Mouse (Mus musculus): ENCODE measurements around the gene Thop1. TPM values are rescaled to one million over a fixed set of nuclear protein-coding genes. Genes with fewer than 3 reads are reported as not detected.
"Not testable (repeated sequence)": the region's sequence is repeated elsewhere in the genome, so short reads cannot be mapped to it uniquely, and the experiment has no call there.

Thop1 gene
- polyA plus RNA-seq, 1 experiment from 2014 or later: 79.3 TPM

DNA sequence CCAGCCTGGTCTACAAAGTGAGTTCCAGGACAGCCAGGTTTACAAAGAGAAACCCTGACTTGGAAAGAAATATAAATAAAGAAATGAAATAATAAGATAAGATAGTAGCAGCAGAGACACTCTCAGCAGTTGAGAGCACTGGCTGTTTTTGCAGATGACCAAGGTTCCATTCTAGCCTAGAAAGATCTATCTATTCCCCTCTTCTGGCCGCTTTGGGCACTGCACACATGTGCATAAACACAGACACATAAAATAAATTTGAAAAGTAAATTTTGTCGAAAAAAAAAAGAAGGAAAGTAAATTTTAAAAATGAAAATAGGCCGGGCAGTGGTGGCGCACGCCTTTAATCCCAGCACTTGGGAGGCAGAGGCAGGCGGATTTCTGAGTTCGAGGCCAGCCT lies 33.6 kb upstream of the Thop1 start:
- ATAC-seq (ENCODE audit: insufficient number of reproducible peaks, low FRiP score, low TSS enrichment, low read depth): no peak
- WGBS: 76% methylated on average over 7 of the region's 7 CpGs
- H3K9ac ChIP-seq: no peak overlapping the region
- H3K9me3 ChIP-seq: no peaks in the 10 kb centered on the region
- no peak overlapping the region for H3K27ac ChIP-seq
- no peaks in the 10 kb centered on the region for H3K27me3 ChIP-seq
- no peaks in the 10 kb centered on the region for H3K4me1 ChIP-seq
- H3K36me3 ChIP-seq: peaks cover 27% of the 10 kb centered on the region
- H3K4me3 ChIP-seq: no peak overlapping the region
- no peak overlapping the region for H3K4me2 ChIP-seq

DNA sequence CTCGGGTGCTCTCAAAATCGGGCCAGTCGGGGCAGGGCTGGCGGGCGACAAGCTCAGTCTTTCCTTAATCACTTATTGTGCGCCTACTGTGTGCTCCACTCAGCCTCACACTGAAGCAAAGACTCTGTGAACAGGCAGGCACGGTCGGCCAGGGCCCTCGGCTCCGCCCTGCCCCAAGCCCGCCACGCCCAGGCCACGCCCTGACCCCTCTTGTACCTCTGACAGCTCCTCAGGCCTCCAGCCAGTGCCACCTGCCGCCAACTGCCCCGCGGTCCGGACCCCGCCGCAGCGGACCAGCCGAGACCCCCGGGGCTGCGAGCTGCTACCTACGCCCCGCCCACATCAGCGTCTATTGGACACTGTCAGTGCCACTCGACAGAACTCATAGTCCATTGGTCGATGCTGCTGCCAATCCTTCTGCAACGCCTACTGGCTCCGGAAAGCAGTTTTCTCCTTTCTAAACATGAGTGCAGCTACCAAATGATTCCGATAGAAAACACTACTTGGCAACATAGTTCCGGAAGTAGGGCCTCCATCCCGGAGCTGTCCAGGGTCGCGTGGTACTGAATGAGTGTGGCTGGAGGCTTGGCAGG lies 32.8 kb upstream of the Thop1 start, which contains the start of gene Slc39a3:
Gene Slc39a3 (minus strand): TSS at position 439 of the 593 bp plus-strand sequence.
- WGBS: under 1% methylated on average over 35 of the region's 35 CpGs
- peak within 1 kb of the TSS; percentile 79 for H3K9ac ChIP-seq
- peak within 1 kb of the TSS; percentile 61; the same call in 1 of the 2 replicates for H3K27ac ChIP-seq
- H3K4me1 ChIP-seq: no peaks in the 10 kb centered on the region
- no peaks in the 10 kb centered on the region for H3K9me3 ChIP-seq
- H3K4me2 ChIP-seq: peak within 1 kb of the TSS; percentile 71
- H3K27me3 ChIP-seq: no peaks in the 10 kb centered on the region
- peaks cover 20% of the 10 kb centered on the region for H3K36me3 ChIP-seq
- peak; percentile 97 for ATAC-seq (ENCODE audit: insufficient number of reproducible peaks, low FRiP score, low TSS enrichment, low read depth)
- peak within 1 kb of the TSS; percentile 89 for H3K4me3 ChIP-seq

DNA sequence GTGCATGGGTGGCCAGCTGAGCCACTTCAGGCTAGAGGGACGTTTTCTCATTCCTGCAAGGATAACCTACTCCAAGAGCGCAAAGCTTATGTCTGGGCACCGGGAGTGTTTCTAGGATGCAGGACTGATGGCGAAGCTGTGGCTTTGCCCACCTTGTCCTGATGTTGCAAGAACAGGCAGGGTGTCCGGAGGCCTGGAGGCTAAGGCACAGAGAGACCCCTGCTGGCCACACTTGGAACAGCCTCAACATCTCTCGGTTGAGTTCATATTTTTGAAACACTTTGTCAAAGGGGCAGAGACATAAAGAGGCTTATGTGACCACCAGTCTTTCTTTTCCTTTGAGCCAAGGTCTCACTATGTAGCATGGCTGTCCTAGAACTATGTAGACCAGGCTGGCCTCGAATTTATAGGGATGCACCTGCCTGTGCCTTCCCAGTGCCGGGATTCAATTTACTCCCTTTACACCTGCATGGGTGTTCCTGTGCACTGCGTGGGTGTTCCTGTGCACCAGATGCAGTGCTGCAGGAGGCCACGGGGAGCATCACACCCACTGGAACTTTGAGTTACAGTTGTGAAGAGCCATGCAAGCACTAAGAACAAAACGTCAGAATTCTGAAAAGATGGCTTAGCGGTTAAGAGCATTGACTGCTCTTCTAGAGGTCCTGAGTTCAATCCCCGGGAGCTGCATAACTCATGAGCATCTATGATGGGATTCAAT lies 28.2 kb upstream of the Thop1 start:
- Histone ChIP-seq H3K9me3 (no peaks in the 10 kb centered on the region), H3K27me3 (no peaks in the 10 kb centered on the region), H3K27ac (no peak overlapping the region), H3K4me2 (no peak overlapping the region), H3K36me3 (peaks cover 40% of the 10 kb centered on the region), H3K9ac (no peak overlapping the region), H3K4me1 (no peaks in the 10 kb centered on the region), H3K4me3 (no peak overlapping the region)
- ATAC-seq (ENCODE audit: insufficient number of reproducible peaks, low FRiP score, low TSS enrichment, low read depth): no peak
- WGBS: 29% methylated on average over 13 of the region's 13 CpGs

- not testable (repeated sequence) for H3K9me3 ChIP-seq; H3K4me1 ChIP-seq; H3K4me3 ChIP-seq; H3K27ac ChIP-seq; ATAC-seq (ENCODE audit: insufficient number of reproducible peaks, low FRiP score, low TSS enrichment, low read depth); H3K27me3 ChIP-seq; H3K9ac ChIP-seq; H3K4me2 ChIP-seq
- peaks cover 77% of the 10 kb centered on the region for H3K36me3 ChIP-seq
- 90% methylated on average over 14 of the region's 14 CpGs for WGBS
These were observed 24.6 kb upstream of the Thop1 start for GRCm38 (mm10) chr10:81045246-81045645.

DNA sequence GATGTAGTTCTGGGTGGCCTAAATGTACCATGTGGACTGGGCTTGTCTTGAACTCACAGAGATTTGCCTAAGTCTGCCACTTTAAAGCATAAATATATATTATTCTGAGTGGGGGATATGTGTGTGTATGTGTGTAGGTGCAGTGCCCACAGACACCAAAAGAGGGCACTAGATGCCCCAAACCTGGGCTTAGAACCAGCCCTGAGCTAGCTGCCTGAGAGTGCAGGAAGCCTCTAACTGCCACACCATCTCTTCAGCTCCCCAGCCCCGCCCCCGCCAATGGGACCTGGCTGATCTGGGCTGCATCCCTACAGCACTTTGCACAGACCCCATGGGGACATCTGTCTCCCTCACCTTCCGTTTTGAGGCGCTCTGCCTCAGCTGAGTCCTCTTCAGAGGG lies 19.2 kb upstream of the Thop1 start:
- WGBS: 94% methylated on average over 4 of the region's 4 CpGs
- no peaks in the 10 kb centered on the region for H3K27me3 ChIP-seq
- ATAC-seq (ENCODE audit: insufficient number of reproducible peaks, low FRiP score, low TSS enrichment, low read depth): no peak
- peaks cover 89% of the 10 kb centered on the region for H3K36me3 ChIP-seq
- no peak overlapping the region for H3K27ac ChIP-seq
- H3K9ac ChIP-seq: no peak overlapping the region
- H3K4me1 ChIP-seq: peaks cover 5% of the 10 kb centered on the region; the same call in 1 of the 2 replicates
- no peaks in the 10 kb centered on the region for H3K9me3 ChIP-seq
- H3K4me3 ChIP-seq: no peak overlapping the region
- no peak overlapping the region for H3K4me2 ChIP-seq

- no peak overlapping the region for H3K27ac ChIP-seq
- peaks cover 85% of the 10 kb centered on the region for H3K36me3 ChIP-seq
- peaks cover 5% of the 10 kb centered on the region; the same call in 1 of the 2 replicates for H3K4me1 ChIP-seq
- no peak for ATAC-seq (ENCODE audit: insufficient number of reproducible peaks, low FRiP score, low TSS enrichment, low read depth)
- H3K9ac ChIP-seq: no peak overlapping the region
- 95% methylated on average over 6 of the region's 6 CpGs for WGBS
- no peak overlapping the region for H3K4me2 ChIP-seq
- H3K4me3 ChIP-seq: no peak overlapping the region
- H3K27me3 ChIP-seq: no peaks in the 10 kb centered on the region
- H3K9me3 ChIP-seq: no peaks in the 10 kb centered on the region
These were observed 18.7 kb upstream of the Thop1 start for GRCm38 (mm10) chr10:81051133-81051532.

DNA sequence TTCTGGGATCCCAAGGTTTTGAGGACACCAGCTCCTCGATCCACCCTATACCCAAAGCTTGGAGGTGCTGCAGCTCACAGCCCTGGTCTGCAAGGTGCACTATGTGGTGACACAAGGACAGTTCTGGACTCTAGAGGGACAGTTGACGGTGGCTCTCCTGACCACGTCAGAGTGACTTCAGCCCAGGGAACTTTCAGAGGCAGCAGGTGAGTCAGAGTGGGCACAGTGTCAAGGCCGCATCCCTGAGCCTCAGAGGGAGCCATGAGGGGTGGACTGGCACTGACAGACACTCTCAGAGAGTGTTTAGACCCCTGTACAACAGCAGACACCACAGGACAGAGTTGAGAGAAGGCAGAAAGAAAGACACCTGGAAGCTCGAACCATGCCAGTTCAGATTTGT lies 17.3 kb upstream of the Thop1 start:
- no peak overlapping the region for H3K4me3 ChIP-seq
- H3K36me3 ChIP-seq: peaks cover 76% of the 10 kb centered on the region
- WGBS: 89% methylated on average over 5 of the region's 5 CpGs
- no peaks in the 10 kb centered on the region for H3K27me3 ChIP-seq
- no peaks in the 10 kb centered on the region for H3K9me3 ChIP-seq
- H3K9ac ChIP-seq: no peak overlapping the region
- no peak overlapping the region for H3K27ac ChIP-seq
- H3K4me2 ChIP-seq: no peak overlapping the region
- ATAC-seq (ENCODE audit: insufficient number of reproducible peaks, low FRiP score, low TSS enrichment, low read depth): no peak
- peaks cover 17% of the 10 kb centered on the region for H3K4me1 ChIP-seq

GRCm38 (mm10) chr10:81055169-81055568 lies 14.7 kb upstream of the Thop1 start:
- Histone ChIP-seq H3K9me3 (no peaks in the 10 kb centered on the region), H3K36me3 (peaks cover 53% of the 10 kb centered on the region), H3K27me3 (no peaks in the 10 kb centered on the region), H3K27ac (no peak overlapping the region), H3K4me3 (no peak overlapping the region), H3K4me1 (peaks cover 38% of the 10 kb centered on the region), H3K4me2 (no peak overlapping the region), H3K9ac (no peak overlapping the region)
- 86% methylated on average over 6 of the region's 6 CpGs for WGBS
- ATAC-seq (ENCODE audit: insufficient number of reproducible peaks, low FRiP score, low TSS enrichment, low read depth): no peak

DNA sequence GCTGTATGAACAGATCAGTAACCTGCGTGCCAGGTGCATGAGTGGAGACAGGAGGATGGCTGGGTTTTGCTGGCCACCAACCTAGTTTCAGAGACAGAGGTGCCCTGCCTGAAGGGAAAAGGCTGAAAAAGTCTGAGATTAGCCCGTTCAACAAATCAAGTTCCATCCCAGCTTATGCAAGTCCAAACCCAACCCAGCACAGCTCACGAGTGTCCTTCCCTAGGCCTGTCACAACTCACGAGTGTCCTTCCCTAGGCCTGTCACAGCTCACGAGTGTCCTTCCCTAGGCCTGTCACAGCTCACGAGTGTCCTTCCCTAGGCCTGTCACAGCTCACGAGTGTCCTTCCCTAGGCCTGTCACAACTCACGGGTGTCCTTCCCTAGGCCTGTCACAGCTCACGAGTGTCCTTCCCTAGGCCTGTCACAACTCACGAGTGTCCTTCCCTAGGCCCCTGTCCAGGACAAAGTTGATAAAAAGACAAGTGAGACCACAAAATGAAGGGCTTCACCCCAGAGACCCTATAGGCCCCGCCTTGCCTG lies 14.0 kb upstream of the Thop1 start:
- not testable (repeated sequence) for H3K4me3 ChIP-seq; H3K27ac ChIP-seq; H3K27me3 ChIP-seq; H3K4me2 ChIP-seq; ATAC-seq (ENCODE audit: insufficient number of reproducible peaks, low FRiP score, low TSS enrichment, low read depth); H3K9me3 ChIP-seq
- Histone ChIP-seq H3K4me1 (peaks cover 38% of the 10 kb centered on the region), H3K9ac (0 out of 2 replicates have a peak overlapping the region, but pooled peaks have one; percentile 10), H3K36me3 (peaks cover 46% of the 10 kb centered on the region)
- 77% methylated on average over 11 of the region's 11 CpGs for WGBS

- Histone ChIP-seq H3K27ac (no peak overlapping the region), H3K9me3 (no peaks in the 10 kb centered on the region), H3K4me3 (no peak overlapping the region), H3K36me3 (peaks cover 29% of the 10 kb centered on the region), H3K9ac (no peak overlapping the region), H3K4me1 (peaks cover 38% of the 10 kb centered on the region), H3K4me2 (no peak overlapping the region), H3K27me3 (no peaks in the 10 kb centered on the region)
- ATAC-seq (ENCODE audit: insufficient number of reproducible peaks, low FRiP score, low TSS enrichment, low read depth): no peak
- 90% methylated on average over 23 of the region's 23 CpGs for WGBS
These were observed 12.3 kb upstream of the Thop1 start for GRCm38 (mm10) chr10:81057406-81058130.

DNA sequence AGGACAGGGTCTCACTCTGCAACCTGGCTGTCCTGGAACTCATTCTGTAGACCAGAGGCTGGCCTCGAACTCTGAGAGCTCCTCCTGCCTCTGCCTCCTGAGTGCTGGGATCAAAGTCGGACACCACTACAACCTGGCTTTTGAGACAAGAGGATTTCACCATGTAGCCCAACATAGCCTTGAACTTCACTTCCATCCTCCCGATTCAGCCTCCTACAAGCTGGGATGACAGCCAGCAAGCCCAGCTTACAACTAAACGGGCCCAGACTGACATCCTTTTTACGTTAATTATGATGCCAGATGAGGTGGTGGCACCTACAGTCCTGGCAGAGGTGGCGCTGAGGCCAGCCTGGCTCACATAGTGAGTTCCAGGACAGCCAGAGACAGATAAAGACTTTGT lies 10.9 kb upstream of the Thop1 start:
- Histone ChIP-seq H3K4me2 (peak overlapping the region; percentile 78), H3K36me3 (peaks cover 21% of the 10 kb centered on the region), H3K9me3 (no peaks in the 10 kb centered on the region), H3K27ac (no peak overlapping the region), H3K4me3 (peak overlapping the region; percentile 67), H3K9ac (0 out of 2 replicates have a peak overlapping the region, but pooled peaks have one; percentile 18), H3K27me3 (no peaks in the 10 kb centered on the region), H3K4me1 (peaks cover 38% of the 10 kb centered on the region)
- ATAC-seq (ENCODE audit: insufficient number of reproducible peaks, low FRiP score, low TSS enrichment, low read depth): no peak
- WGBS: 82% methylated on average over 6 of the region's 6 CpGs
